Mouse (Mus musculus) kidney, embryonic 16.5 days (tissue): ENCODE data around the gene Cnst. TPM values are rescaled to one million over a fixed set of nuclear protein-coding genes. Genes with fewer than 3 reads are reported as not detected.
"Not testable (repeated sequence)": the region's sequence is repeated elsewhere in the genome, so short reads cannot be mapped to it uniquely, and the experiment has no call there.

Source experiments
- ATAC-seq: fragments of 200-750 bp; cut with Nextera tagmentation; 2 replicates; pipeline ENCODE4 v1.8.0; 2017; ENCODE audit warnings: moderate TSS enrichment; ENCODE audit not compliant: low FRiP score, low TSS enrichment
- H3K27ac ChIP-seq: fragments of 300-500 bp; sonication (generic); 2 replicates; pipeline ENCODE4 v1.5.1; 2014; ENCODE audit warnings: low read length
- H3K27me3 ChIP-seq: fragments of 300-500 bp; sonication (generic); 2 replicates; pipeline ENCODE4 v1.6.1; 2014; ENCODE audit warnings: low read length, control low read depth, mixed read lengths; ENCODE audit not compliant: insufficient read depth
- H3K36me3 ChIP-seq: fragments of 300-500 bp; sonication (generic); 2 replicates; pipeline ENCODE4 v1.6.1; 2014; ENCODE audit warnings: low read length, control low read depth, mixed read lengths; ENCODE audit not compliant: insufficient read depth
- H3K4me1 ChIP-seq: fragments of 300-500 bp; sonication (generic); 2 replicates; pipeline ENCODE4 v1.6.1; 2014; ENCODE audit warnings: low read length, control low read depth, mixed read lengths; ENCODE audit not compliant: insufficient read depth
- H3K4me2 ChIP-seq: fragments of 300-500 bp; sonication (generic); replicated peaks from 2 replicates; pipeline ENCODE4 v1.6.1; 2014; ENCODE audit warnings: low read depth, low read length
- H3K4me3 ChIP-seq: fragments of 300-500 bp; sonication (generic); 2 replicates; pipeline ENCODE4 v1.5.1; 2014; ENCODE audit warnings: mild to moderate bottlenecking, low read length
- H3K9ac ChIP-seq: fragments of 300-500 bp; sonication (generic); replicated peaks from 2 replicates; pipeline ENCODE4 v1.6.1; 2014; ENCODE audit warnings: low read length
- H3K9me3 ChIP-seq: fragments of 300-500 bp; sonication (generic); 2 replicates; pipeline ENCODE4 v1.6.1; 2016; ENCODE audit warnings: low read length, control low read depth
- WGBS: fragments of 180-500 bp; shearing (Covaris S2); extraction: QIAGEN DNeasy Blood & Tissue Kit; methylation state at CpG from one replicate; pipeline ENCODE4 v1.1.7; 2014; 5-methylcytosine and 5-hydroxymethylcytosine counted together
- polyA plus RNA-seq: library from polyadenylated mRNA; unstranded; fragments of >200 nt; fragmentation: Nextera tagmentation; extraction: Ambion mirVana; gene quantifications from 2 replicates; pipeline ENCODE4 v1.2.1, GENCODE M21; 2015

Cnst gene
- polyA plus RNA-seq, 1 experiment from 2014 or later, result 16.3 TPM

DNA sequence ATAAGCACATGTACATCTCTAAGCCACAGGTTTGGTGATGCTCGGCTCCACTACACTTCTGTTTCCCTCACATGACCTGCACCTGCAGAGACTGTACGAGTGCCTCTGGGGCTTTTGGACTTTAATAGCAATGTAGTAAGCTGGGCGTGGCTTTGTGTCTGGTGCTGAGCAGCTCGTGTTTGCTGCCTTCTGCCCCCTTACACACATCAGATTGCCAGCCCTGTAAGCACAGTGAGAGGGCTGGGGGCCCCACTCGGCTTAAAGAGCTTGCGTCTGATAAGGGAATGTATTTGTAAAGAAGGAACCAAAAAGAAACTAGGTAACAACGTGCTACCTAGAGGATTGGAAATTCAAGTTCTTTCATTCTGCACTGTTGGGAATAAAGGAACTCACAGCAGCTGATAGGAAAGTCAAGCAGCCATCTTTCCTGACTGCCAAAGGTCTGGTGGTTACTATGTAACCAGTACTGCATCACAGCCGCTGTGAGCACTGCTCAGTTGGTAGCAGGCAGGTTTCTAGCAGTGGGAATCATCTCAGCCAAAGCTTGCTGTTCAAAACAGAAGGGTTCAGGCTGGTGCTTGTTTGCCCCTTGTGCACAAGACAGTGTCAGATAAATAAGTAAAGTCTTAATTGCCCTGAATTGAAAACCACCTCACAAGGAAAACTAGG, 82.4 kb downstream of the Cnst start:
- peak; percentile 59; the same call in 1 of the 2 replicates for ATAC-seq
- no peak overlapping the region for H3K4me3 ChIP-seq
- H3K36me3 ChIP-seq, result peaks cover 10% of the 10 kb centered on the region
- H3K4me1 ChIP-seq, result no peaks in the 10 kb centered on the region
- no peak overlapping the region for H3K4me2 ChIP-seq
- H3K9ac ChIP-seq, result no peak overlapping the region
- no peaks in the 10 kb centered on the region for H3K9me3 ChIP-seq
- no peak overlapping the region for H3K27ac ChIP-seq
- H3K27me3 ChIP-seq, result no peaks in the 10 kb centered on the region
- WGBS, result 65% methylated on average over 8 of the region's 8 CpGs

DNA sequence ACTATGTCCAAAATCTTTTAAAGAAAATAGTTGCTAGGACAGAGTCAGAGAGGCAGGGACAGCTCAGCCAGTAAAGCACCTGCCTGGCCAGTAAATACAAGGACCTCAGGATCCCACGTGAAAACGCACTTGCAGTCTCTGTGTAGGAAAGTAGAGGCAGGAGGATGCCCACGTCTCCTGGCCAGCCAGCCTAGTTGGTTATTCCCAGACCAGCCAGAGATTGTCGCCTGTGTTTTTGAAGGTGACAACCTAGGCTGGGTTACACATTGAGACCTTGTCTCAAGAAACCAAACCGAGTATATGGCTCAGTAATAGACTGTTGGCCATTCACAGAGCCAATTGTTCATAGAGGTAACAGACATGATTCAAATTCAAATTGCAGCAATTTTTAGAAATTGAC, 83.1 kb downstream of the Cnst start:
- Histone ChIP-seq H3K4me1 (no peaks in the 10 kb centered on the region), H3K27me3 (no peaks in the 10 kb centered on the region), H3K4me3 (no peak overlapping the region), H3K27ac (no peak overlapping the region), H3K9me3 (no peaks in the 10 kb centered on the region), H3K9ac (no peak overlapping the region), H3K36me3 (peaks cover 10% of the 10 kb centered on the region), H3K4me2 (no peak overlapping the region)
- no peak for ATAC-seq
- 80% methylated on average over 5 of the region's 5 CpGs for WGBS

DNA sequence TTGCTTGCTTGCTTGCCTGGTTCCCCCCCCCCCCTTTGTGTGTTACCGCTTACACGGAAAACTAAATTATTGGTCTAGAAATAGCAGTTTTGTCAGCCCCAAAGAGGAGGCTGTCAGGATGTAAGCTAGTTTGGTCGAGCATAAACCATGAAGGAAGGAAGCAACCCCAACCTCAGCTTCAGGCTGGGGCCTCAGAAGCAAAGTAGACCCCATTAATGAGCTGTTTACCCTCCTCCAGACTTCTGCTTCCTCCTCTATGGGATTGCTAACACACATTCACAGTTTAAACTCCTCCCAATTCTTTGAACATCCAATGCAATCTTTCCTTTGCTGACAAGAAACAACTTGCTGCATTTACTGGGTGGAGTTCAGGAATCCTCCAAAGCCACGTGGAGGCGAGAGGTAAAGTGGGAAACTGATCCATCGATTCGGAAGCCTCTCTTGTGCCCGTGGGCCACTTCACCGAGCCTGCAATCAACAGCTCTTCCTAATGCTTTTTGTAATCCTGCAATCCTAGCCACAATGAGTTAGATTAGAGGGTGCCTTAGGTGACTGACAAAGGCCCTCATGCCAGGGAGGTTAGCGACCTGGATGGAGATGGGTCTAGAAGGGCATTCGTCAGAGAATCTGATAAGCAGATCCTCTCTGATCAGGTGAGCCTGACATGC, 86.7 kb downstream of the Cnst start:
- Histone ChIP-seq H3K4me3 (no peak overlapping the region), H3K9me3 (no peaks in the 10 kb centered on the region), H3K4me1 (no peaks in the 10 kb centered on the region), H3K9ac (no peak overlapping the region), H3K36me3 (no peaks in the 10 kb centered on the region), H3K4me2 (no peak overlapping the region), H3K27ac (no peak overlapping the region), H3K27me3 (no peaks in the 10 kb centered on the region)
- WGBS, result 79% methylated on average over 11 of the region's 11 CpGs
- no peak for ATAC-seq

DNA sequence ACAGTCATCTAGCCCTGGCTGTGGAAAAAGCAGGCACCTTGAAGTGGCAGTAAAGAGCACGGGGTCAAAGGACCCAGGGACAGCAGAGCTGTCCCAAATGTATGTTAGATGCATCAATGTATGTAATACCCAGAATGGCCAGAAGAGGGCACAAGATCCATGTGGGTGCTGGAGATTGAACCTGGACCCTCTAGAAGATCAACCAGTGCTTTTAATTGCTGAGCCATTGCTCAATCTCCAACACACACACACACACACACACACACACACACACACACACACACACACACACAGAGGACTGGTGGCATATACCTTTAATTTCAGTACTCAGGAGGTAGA, 87.2 kb downstream of the Cnst start:
- 19% methylated on average over 1 of the region's 1 CpGs for WGBS
- Histone ChIP-seq H3K9ac (no peak overlapping the region), H3K9me3 (no peaks in the 10 kb centered on the region), H3K27ac (no peak overlapping the region), H3K4me1 (no peaks in the 10 kb centered on the region), H3K4me3 (no peak overlapping the region), H3K4me2 (no peak overlapping the region), H3K36me3 (no peaks in the 10 kb centered on the region), H3K27me3 (no peaks in the 10 kb centered on the region)
- no peak for ATAC-seq

DNA sequence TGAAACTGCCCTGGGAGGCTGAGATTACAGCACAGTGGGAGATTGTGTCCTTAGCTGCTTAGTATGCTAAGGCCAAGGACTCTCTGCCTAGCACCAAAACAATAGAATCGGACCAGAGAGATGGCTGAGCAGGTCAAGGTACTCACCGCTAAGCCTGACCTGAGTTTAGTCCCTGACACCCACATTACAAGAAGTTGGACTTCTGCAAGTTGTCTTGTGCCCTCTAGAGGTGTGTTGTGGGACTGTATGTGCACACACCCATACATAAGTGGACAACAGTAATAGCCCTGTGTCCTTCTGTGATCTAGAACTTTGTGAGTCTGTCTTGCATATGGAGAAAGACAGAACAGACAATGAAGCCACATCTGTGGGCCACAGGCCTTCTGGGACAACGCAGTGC, 88.0 kb downstream of the Cnst start:
- ATAC-seq, result no peak
- 84% methylated on average over 3 of the region's 3 CpGs for WGBS

DNA sequence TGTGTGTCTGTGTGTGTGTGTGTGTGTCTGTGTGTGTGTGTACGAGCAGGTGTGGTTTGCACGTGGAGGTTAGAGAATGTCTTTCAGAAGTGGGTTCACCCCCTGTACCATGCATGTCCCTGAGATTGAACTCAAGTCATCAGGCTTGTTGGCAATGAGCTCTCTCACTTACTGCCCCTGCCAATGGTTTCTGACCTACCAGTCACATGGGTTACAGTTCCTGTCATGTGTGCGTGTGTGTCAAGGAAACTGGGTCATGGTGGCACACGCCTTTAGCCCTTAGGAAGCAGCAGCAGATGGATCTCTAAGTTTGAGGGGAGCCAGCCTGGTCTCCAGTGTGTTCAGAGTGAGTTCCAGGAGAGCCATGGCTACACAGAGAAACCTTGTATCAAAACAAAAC, 96.6 kb downstream of the Cnst start:
- H3K9ac ChIP-seq, result no peak overlapping the region
- no peaks in the 10 kb centered on the region for H3K27me3 ChIP-seq
- no peak for ATAC-seq
- no peak overlapping the region for H3K27ac ChIP-seq
- 82% methylated on average over 4 of the region's 4 CpGs for WGBS
- no peaks in the 10 kb centered on the region for H3K36me3 ChIP-seq
- H3K4me3 ChIP-seq, result no peak overlapping the region
- H3K9me3 ChIP-seq, result no peaks in the 10 kb centered on the region
- no peaks in the 10 kb centered on the region for H3K4me1 ChIP-seq
- no peak overlapping the region for H3K4me2 ChIP-seq

More for the DNA sequence above, 88.0 kb downstream of the Cnst start:
- Histone ChIP-seq H3K9me3 (no peaks in the 10 kb centered on the region), H3K27me3 (no peaks in the 10 kb centered on the region), H3K9ac (no peak overlapping the region), H3K4me2 (no peak overlapping the region), H3K27ac (no peak overlapping the region), H3K36me3 (no peaks in the 10 kb centered on the region), H3K4me1 (no peaks in the 10 kb centered on the region), H3K4me3 (no peak overlapping the region)

DNA sequence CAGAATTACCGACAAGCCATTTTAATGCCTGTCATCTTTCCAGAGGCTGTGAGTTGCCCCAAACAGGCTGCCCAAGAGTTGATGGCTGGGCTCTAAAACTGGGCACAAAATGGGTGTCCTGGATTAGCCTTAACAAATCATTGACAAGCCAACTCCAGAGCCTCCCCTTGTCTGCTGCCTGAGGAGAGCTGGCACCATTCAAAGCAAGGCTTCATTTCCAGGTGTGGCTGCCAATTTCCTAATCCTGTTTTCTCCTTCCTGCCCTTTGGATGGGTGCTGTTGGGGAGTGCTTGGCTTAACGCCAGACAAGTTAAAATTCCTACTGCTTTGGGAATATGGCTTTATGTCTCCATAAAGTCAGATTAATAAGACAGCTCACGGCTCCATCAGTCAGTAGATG, 98.0 kb downstream of the Cnst start:
- no peaks in the 10 kb centered on the region for H3K4me1 ChIP-seq

DNA sequence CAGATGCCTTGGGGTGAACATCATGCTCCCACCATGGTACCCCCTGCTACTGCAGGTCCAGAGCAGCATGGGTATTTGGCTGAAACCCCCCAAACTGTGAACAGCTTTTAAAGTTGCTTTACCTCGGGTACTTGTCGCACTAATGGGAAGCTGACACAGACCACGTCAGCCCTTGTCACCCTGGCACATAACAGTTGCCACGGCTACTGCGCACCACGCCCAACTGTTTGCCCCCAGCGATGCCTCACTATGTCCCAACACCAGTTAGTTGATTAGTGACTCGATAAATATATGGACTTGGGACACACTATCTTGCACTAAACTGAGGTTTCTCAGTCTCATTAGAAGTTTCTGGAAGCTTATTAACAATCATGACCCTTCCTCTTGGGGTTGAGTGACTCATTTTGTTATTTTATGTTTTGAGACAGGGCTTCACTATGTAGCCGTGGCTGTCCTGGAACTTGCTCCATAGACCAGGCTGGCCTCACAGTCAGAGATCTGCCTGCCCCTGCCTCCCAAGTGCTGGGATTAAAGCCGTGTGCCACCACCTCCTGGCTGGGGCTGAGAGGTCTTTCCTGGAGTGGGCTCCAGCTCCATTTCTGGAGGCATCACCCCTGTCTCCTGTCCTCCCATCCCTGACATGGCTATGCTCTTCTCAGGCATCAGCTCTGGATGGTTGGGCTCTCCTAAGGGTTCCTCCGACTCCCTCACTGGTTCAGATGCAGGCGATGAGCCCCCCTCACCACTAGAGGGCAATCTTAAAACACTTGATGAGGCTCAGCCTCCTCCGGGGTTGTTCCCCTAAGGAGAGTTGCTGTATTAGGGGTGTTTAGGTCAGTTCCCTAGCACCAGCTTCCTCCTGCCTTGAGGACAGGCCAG, 99.2 kb downstream of the Cnst start:
- Histone ChIP-seq H3K36me3 (no peaks in the 10 kb centered on the region), H3K4me1 (no peaks in the 10 kb centered on the region), H3K27me3 (no peaks in the 10 kb centered on the region), H3K9me3 (no peaks in the 10 kb centered on the region), H3K27ac (no peak overlapping the region), H3K4me3 (peak overlapping the region; percentile 8; the same call in 1 of the 2 replicates), H3K4me2 (peak overlapping the region; percentile 35), H3K9ac (no peak overlapping the region)
- WGBS, result 63% methylated on average over 13 of the region's 13 CpGs
- peak; percentile 89 for ATAC-seq

More for the DNA sequence above, 98.0 kb downstream of the Cnst start:
- 65% methylated on average over 3 of the region's 3 CpGs for WGBS
- no peak for ATAC-seq
- no peaks in the 10 kb centered on the region for H3K9me3 ChIP-seq
- no peak overlapping the region for H3K4me3 ChIP-seq
- H3K36me3 ChIP-seq, result no peaks in the 10 kb centered on the region
- H3K4me2 ChIP-seq, result no peak overlapping the region
- H3K9ac ChIP-seq, result no peak overlapping the region
- no peak overlapping the region for H3K27ac ChIP-seq
- H3K27me3 ChIP-seq, result no peaks in the 10 kb centered on the region

DNA sequence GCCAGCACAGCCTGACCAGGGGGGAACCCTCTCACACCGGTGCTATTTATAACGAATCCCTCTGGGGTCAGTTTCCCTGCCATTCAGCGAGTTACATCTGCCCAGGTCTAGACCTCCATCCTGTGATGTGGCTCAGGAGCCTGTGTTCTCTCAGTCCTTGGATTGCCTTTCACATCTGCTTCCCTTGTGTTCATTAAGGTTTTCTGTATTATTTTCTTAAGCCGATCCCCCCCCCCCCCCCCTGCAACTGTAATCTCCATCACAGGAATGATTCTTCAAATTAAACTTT, 99.8 kb downstream of the Cnst start:
- no peaks in the 10 kb centered on the region for H3K9me3 ChIP-seq
- H3K4me3 ChIP-seq, result peak overlapping the region; percentile 8; the same call in 1 of the 2 replicates
- ATAC-seq, result no peak

DNA sequence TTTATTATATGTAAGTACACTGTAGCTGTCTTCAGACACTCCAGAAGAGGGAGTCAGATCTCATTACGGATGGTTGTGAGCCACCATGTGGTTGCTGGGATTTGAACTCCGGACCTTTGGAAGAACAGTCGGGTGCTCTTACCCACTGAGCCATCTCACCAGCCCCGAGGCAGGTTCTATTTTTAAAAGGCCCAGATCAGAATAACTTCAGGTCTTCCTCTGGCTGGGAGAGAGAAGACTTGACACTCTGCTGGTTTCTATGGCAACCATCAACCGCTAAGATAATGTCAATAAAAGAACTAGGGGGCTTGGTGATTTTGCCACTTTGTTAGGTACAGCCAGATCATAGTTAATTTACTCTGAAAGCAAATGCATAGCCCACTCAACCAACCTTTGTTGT, 102.5 kb downstream of the Cnst start:
- not testable (repeated sequence) for H3K27ac ChIP-seq, H3K4me3 ChIP-seq, H3K9me3 ChIP-seq, H3K9ac ChIP-seq, H3K4me1 ChIP-seq, H3K4me2 ChIP-seq, ATAC-seq, H3K36me3 ChIP-seq, H3K27me3 ChIP-seq
- 79% methylated on average over 4 of the region's 5 CpGs for WGBS

More for the DNA sequence above, 99.8 kb downstream of the Cnst start:
- Histone ChIP-seq H3K9ac (no peak overlapping the region), H3K36me3 (no peaks in the 10 kb centered on the region), H3K27ac (no peak overlapping the region), H3K4me1 (no peaks in the 10 kb centered on the region), H3K4me2 (peak overlapping the region; percentile 35), H3K27me3 (no peaks in the 10 kb centered on the region)
- WGBS, result 32% methylated on average over 4 of the region's 4 CpGs
